Mouse (Mus musculus): ENCODE results near the gene Cdkl2.

The Cdkl2 gene

GRCm38 (mm10) chr5:92043783-92044182 lies at the start of gene Cdkl2:
Gene Cdkl2, minus strand, starts transcription at chr5:92043883.
- DNase-seq (ENCODE audit: low read depth, low spot score): no peak

- no peak for DNase-seq (ENCODE audit: low read depth, low spot score)
These were observed 43.8 kb upstream of the Cdkl2 start for GRCm38 (mm10) chr5:92087469-92087868.

GRCm38 (mm10) chr5:92085821-92086550 lies 42.3 kb upstream of the Cdkl2 start:
- DNase-seq (ENCODE audit: low read depth, low spot score): no peak

GRCm38 (mm10) chr5:92085246-92085645 lies 41.6 kb upstream of the Cdkl2 start:
- peak; percentile 71 for DNase-seq (ENCODE audit: low read depth, low spot score)

GRCm38 (mm10) chr5:92083417-92084038 lies 39.8 kb upstream of the Cdkl2 start, which contains the start of gene G3bp2:
Gene G3bp2, minus strand, starts transcription at chr5:92083719.
- DNase-seq (ENCODE audit: low read depth, low spot score): peak; percentile 99

GRCm38 (mm10) chr5:92082821-92083401 lies 39.2 kb upstream of the Cdkl2 start:
- peak; percentile 50 for DNase-seq (ENCODE audit: low read depth, low spot score)

GRCm38 (mm10) chr5:92081326-92081725 lies 37.6 kb upstream of the Cdkl2 start:
- no peak for DNase-seq (ENCODE audit: low read depth, low spot score)

- DNase-seq (ENCODE audit: low read depth, low spot score): no peak
These were observed 36.7 kb upstream of the Cdkl2 start for GRCm38 (mm10) chr5:92080400-92080799.

- DNase-seq (ENCODE audit: low read depth, low spot score): no peak
These were observed 35.6 kb upstream of the Cdkl2 start for GRCm38 (mm10) chr5:92079304-92079703.

- no peak for DNase-seq (ENCODE audit: low read depth, low spot score)
These were observed 35.1 kb upstream of the Cdkl2 start for GRCm38 (mm10) chr5:92078751-92079150.

GRCm38 (mm10) chr5:92076273-92076672 lies 32.6 kb upstream of the Cdkl2 start:
- no peak for DNase-seq (ENCODE audit: low read depth, low spot score)

- DNase-seq (ENCODE audit: low read depth, low spot score): peak; percentile 85
These were observed 30.4 kb upstream of the Cdkl2 start for GRCm38 (mm10) chr5:92074061-92074460.

- DNase-seq (ENCODE audit: low read depth, low spot score): peak; percentile 48
These were observed 19.5 kb upstream of the Cdkl2 start for GRCm38 (mm10) chr5:92063192-92063591.

- no peak for DNase-seq (ENCODE audit: low read depth, low spot score)
These were observed 9.2 kb upstream of the Cdkl2 start for GRCm38 (mm10) chr5:92052866-92053265.

- DNase-seq (ENCODE audit: low read depth, low spot score): no peak
These were observed 6.7 kb upstream of the Cdkl2 start for GRCm38 (mm10) chr5:92050419-92050818.

- peak; percentile 98 for DNase-seq (ENCODE audit: low read depth, low spot score)
These were observed 1.0 kb downstream of the Cdkl2 start for GRCm38 (mm10) chr5:92042377-92043348.

GRCm38 (mm10) chr5:92019960-92020359 lies 23.7 kb downstream of the Cdkl2 start:
- DNase-seq (ENCODE audit: low read depth, low spot score): no peak

- DNase-seq (ENCODE audit: low read depth, low spot score): no peak
These were observed 31.9 kb downstream of the Cdkl2 start for GRCm38 (mm10) chr5:92011756-92012155.

- no peak for DNase-seq (ENCODE audit: low read depth, low spot score)
These were observed 33.9 kb downstream of the Cdkl2 start for GRCm38 (mm10) chr5:92009827-92010226.

- peak; percentile 44 for DNase-seq (ENCODE audit: low read depth, low spot score)
These were observed 40.7 kb downstream of the Cdkl2 start for GRCm38 (mm10) chr5:92003011-92003410.

GRCm38 (mm10) chr5:92000770-92001169 lies 42.9 kb downstream of the Cdkl2 start:
- peak; percentile 79 for DNase-seq (ENCODE audit: low read depth, low spot score)

- peak; percentile 96 for DNase-seq (ENCODE audit: low read depth, low spot score)
These were observed 49.1 kb downstream of the Cdkl2 start for GRCm38 (mm10) chr5:91994546-91994945.

Measured in R1 (cell line).